Mouse (Mus musculus) heart, embryonic 10.5 days (tissue): ENCODE measurements around the gene Magi1. TPM values are rescaled to one million over a fixed set of nuclear protein-coding genes. Genes with fewer than 3 reads are reported as not detected.
A peak's percentile ranks its signal among the peaks of the same experiment; 100 is the strongest.

Experiments used
- DNase-seq: peaks from one replicate; pipeline ENCODE4 v3.0.0-alpha.2; 2017; ENCODE audit warnings: low spot score
- H3K27ac ChIP-seq: fragments of 300-500 bp; sonication (generic); 2 replicates; pipeline ENCODE4 v1.5.1; 2016; ENCODE audit warnings: mild to moderate bottlenecking
- H3K27me3 ChIP-seq: fragments of 300-500 bp; sonication (generic); 2 replicates; pipeline ENCODE4 v1.6.1; 2016; ENCODE audit warnings: mild to moderate bottlenecking; ENCODE audit not compliant: poor library complexity, insufficient read depth, severe bottlenecking
- H3K36me3 ChIP-seq: fragments of 300-500 bp; sonication (generic); 2 replicates; pipeline ENCODE4 v1.6.1; 2016; ENCODE audit warnings: mild to moderate bottlenecking, moderate library complexity
- H3K4me1 ChIP-seq: fragments of 300-500 bp; sonication (generic); 2 replicates; pipeline ENCODE4 v1.6.1; 2016; ENCODE audit warnings: mild to moderate bottlenecking
- H3K4me3 ChIP-seq: fragments of 300-500 bp; sonication (generic); 2 replicates; pipeline ENCODE4 v1.5.1; 2016; ENCODE audit warnings: mild to moderate bottlenecking, moderate library complexity
- H3K9me3 ChIP-seq: fragments of 300-500 bp; sonication (generic); 2 replicates; pipeline ENCODE4 v1.6.1; 2016; ENCODE audit warnings: mild to moderate bottlenecking, moderate library complexity
- WGBS: fragments of 180-500 bp; shearing (Covaris S2); methylation state at CpG from one replicate; pipeline ENCODE4 v1.1.7; 2016; 5-methylcytosine and 5-hydroxymethylcytosine counted together
- polyA plus RNA-seq: library from polyadenylated mRNA; unstranded; fragments of >200 nt; fragmentation: Nextera tagmentation; extraction: Ambion mirVana; gene quantifications from 2 replicates; pipeline ENCODE4 v1.2.1, GENCODE M21; 2016

Magi1 gene
- polyA plus RNA-seq, 1 experiment from 2014 or later = 10.5 TPM

- H3K36me3 ChIP-seq = no peaks in the 10 kb centered on the region
- no peaks in the 10 kb centered on the region for H3K9me3 ChIP-seq
- H3K27ac ChIP-seq = no peak overlapping the region
- H3K4me1 ChIP-seq = peaks cover 22% of the 10 kb centered on the region
- no peak overlapping the region for H3K4me3 ChIP-seq
- WGBS = 85% methylated on average over 4 of the region's 4 CpGs
- H3K27me3 ChIP-seq = no peaks in the 10 kb centered on the region
- no peak for DNase-seq
These were observed 483.3 kb downstream of the Magi1 start for GRCm38 (mm10) chr6:93800465-93800864.

GRCm38 (mm10) chr6:93792309-93793215 lies 491.2 kb downstream of the Magi1 start:
- Histone ChIP-seq H3K4me1 (no peaks in the 10 kb centered on the region), H3K4me3 (no peak overlapping the region), H3K9me3 (no peaks in the 10 kb centered on the region), H3K27ac (no peak overlapping the region), H3K36me3 (no peaks in the 10 kb centered on the region), H3K27me3 (no peaks in the 10 kb centered on the region)
- DNase-seq = no peak
- 80% methylated on average over 10 of the region's 10 CpGs for WGBS

- no peaks in the 10 kb centered on the region for H3K4me1 ChIP-seq
These were observed 494.0 kb downstream of the Magi1 start for GRCm38 (mm10) chr6:93789721-93790120.

GRCm38 (mm10) chr6:93787042-93787441 lies 496.7 kb downstream of the Magi1 start:
- Histone ChIP-seq H3K9me3 (no peaks in the 10 kb centered on the region), H3K27me3 (no peaks in the 10 kb centered on the region), H3K27ac (no peak overlapping the region), H3K4me3 (no peak overlapping the region), H3K36me3 (no peaks in the 10 kb centered on the region), H3K4me1 (no peaks in the 10 kb centered on the region)
- 83% methylated on average over 3 of the region's 3 CpGs for WGBS
- no peak for DNase-seq

More at GRCm38 (mm10) chr6:93789721-93790120, 494.0 kb downstream of the Magi1 start:
- no peak for DNase-seq
- no peaks in the 10 kb centered on the region for H3K27me3 ChIP-seq
- H3K27ac ChIP-seq = no peak overlapping the region
- H3K9me3 ChIP-seq = no peaks in the 10 kb centered on the region
- no peak overlapping the region for H3K4me3 ChIP-seq
- H3K36me3 ChIP-seq = no peaks in the 10 kb centered on the region

GRCm38 (mm10) chr6:93786220-93786619 lies 497.5 kb downstream of the Magi1 start:
- Histone ChIP-seq H3K36me3 (no peaks in the 10 kb centered on the region), H3K27me3 (no peaks in the 10 kb centered on the region), H3K27ac (no peak overlapping the region), H3K4me1 (no peaks in the 10 kb centered on the region), H3K4me3 (no peak overlapping the region), H3K9me3 (no peaks in the 10 kb centered on the region)
- DNase-seq = no peak
- 81% methylated on average over 2 of the region's 2 CpGs for WGBS

GRCm38 (mm10) chr6:93771081-93771480 lies 512.6 kb downstream of the Magi1 start:
- Histone ChIP-seq H3K4me1 (peaks cover 7% of the 10 kb centered on the region; the same call in 1 of the 2 replicates), H3K4me3 (no peak overlapping the region), H3K36me3 (peaks cover 13% of the 10 kb centered on the region), H3K27ac (no peak overlapping the region), H3K9me3 (no peaks in the 10 kb centered on the region), H3K27me3 (no peaks in the 10 kb centered on the region)
- 57% methylated on average over 4 of the region's 4 CpGs for WGBS
- DNase-seq = no peak

- no peak overlapping the region for H3K27ac ChIP-seq
- H3K4me3 ChIP-seq = no peak overlapping the region
- WGBS = 88% methylated on average over 5 of the region's 5 CpGs
- DNase-seq = no peak
- no peaks in the 10 kb centered on the region for H3K27me3 ChIP-seq
- peaks cover 13% of the 10 kb centered on the region for H3K36me3 ChIP-seq
- no peaks in the 10 kb centered on the region for H3K9me3 ChIP-seq
- H3K4me1 ChIP-seq = peaks cover 7% of the 10 kb centered on the region; the same call in 1 of the 2 replicates
These were observed 513.3 kb downstream of the Magi1 start for GRCm38 (mm10) chr6:93770283-93771025.

GRCm38 (mm10) chr6:93758114-93758513 lies 525.6 kb downstream of the Magi1 start:
- Histone ChIP-seq H3K4me3 (no peak overlapping the region), H3K36me3 (peaks cover 8% of the 10 kb centered on the region), H3K4me1 (peaks cover 9% of the 10 kb centered on the region; the same call in 1 of the 2 replicates), H3K9me3 (no peaks in the 10 kb centered on the region), H3K27me3 (no peaks in the 10 kb centered on the region), H3K27ac (peak overlapping the region; percentile 30; the same call in 1 of the 2 replicates)
- WGBS = 72% methylated on average over 3 of the region's 3 CpGs
- no peak for DNase-seq

GRCm38 (mm10) chr6:93757353-93758087 lies 526.2 kb downstream of the Magi1 start:
- H3K36me3 ChIP-seq = peaks cover 8% of the 10 kb centered on the region
- WGBS = 34% methylated on average over 11 of the region's 11 CpGs
- H3K4me3 ChIP-seq = no peak overlapping the region
- H3K27me3 ChIP-seq = no peaks in the 10 kb centered on the region
- H3K27ac ChIP-seq = peak overlapping the region; percentile 30; the same call in 1 of the 2 replicates
- no peaks in the 10 kb centered on the region for H3K9me3 ChIP-seq
- peak; percentile 92 for DNase-seq
- H3K4me1 ChIP-seq = peaks cover 9% of the 10 kb centered on the region; the same call in 1 of the 2 replicates

GRCm38 (mm10) chr6:93743145-93743544 lies 540.6 kb downstream of the Magi1 start:
- H3K9me3 ChIP-seq = no peaks in the 10 kb centered on the region
- H3K36me3 ChIP-seq = peaks cover 36% of the 10 kb centered on the region
- 85% methylated on average over 6 of the region's 6 CpGs for WGBS
- no peaks in the 10 kb centered on the region for H3K27me3 ChIP-seq
- H3K4me3 ChIP-seq = no peak overlapping the region
- no peak for DNase-seq
- no peaks in the 10 kb centered on the region for H3K4me1 ChIP-seq
- H3K27ac ChIP-seq = no peak overlapping the region

- Histone ChIP-seq H3K9me3 (no peaks in the 10 kb centered on the region), H3K27ac (no peak overlapping the region), H3K4me1 (no peaks in the 10 kb centered on the region), H3K36me3 (peaks cover 6% of the 10 kb centered on the region; the same call in 1 of the 2 replicates), H3K27me3 (no peaks in the 10 kb centered on the region), H3K4me3 (no peak overlapping the region)
- WGBS = 90% methylated on average over 3 of the region's 3 CpGs
- peak; percentile 64 for DNase-seq
These were observed 543.9 kb downstream of the Magi1 start for GRCm38 (mm10) chr6:93739786-93740185.

GRCm38 (mm10) chr6:93737083-93737482 lies 546.6 kb downstream of the Magi1 start:
- H3K9me3 ChIP-seq = no peaks in the 10 kb centered on the region
- 78% methylated on average over 1 of the region's 1 CpGs for WGBS
- DNase-seq = no peak
- no peaks in the 10 kb centered on the region for H3K4me1 ChIP-seq
- H3K27me3 ChIP-seq = no peaks in the 10 kb centered on the region
- no peak overlapping the region for H3K27ac ChIP-seq
- no peaks in the 10 kb centered on the region for H3K36me3 ChIP-seq
- H3K4me3 ChIP-seq = no peak overlapping the region
